Mouse (Mus musculus): ENCODE measurements around the gene C4bp.

DNA sequence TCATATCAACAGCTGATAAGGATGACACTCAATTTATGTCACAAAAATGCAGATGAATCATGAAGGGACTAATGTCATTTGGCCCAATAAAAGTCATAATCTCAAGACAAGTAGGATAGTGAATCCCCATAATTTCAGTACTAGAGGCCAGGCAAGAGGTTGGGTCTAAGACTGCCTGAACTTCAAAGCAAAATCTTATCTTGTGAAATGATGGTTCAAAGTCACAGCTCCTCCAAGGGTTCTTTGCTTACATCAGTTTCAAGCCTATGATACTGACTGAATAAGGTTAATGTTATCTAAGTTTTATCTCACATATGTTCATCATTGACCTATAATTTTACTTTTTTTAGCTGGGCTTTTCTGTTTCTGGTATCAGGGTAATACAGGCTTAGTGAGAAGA is 20.5 kb downstream of the C4bp start:
- TF ChIP-seq FLI1 (IDR thresholded peaks at IDR 0.05; ENCODE audit: low read length) (no peak), GATA1 (IDR thresholded peaks at IDR 0.05; ENCODE audit: borderline replicate concordance, low read length) (no peak)

Measured in megakaryocyte, embryonic 14.5 days (primary cell).